ENCODE assay signal across 9 mouse cellular contexts in genomic region chr19:44582638-44583309, GRCm38 (mm10). TPM values are rescaled to one million over a fixed set of nuclear protein-coding genes. Genes with fewer than 3 reads are reported as not detected.
DNase-seq lines count a peak whose midpoint lies in the region; ATAC-seq lines count a peak whose summit lies in the region.
"Had no signal": no experiment of that assay in that cellular context is flagged by ENCODE, and none has a peak within 500 bp of the region (broad histone marks: within the 10 kb centered on the region; RNA-seq: fewer than 3 reads in every experiment).

No protein-coding gene starts in this region.

- H3K9ac ChIP-seq in forebrain, embryonic 15.5 days (replicated peaks) = no peak overlapping the region

- no peaks in the 10 kb centered on the region for H3K4me1 ChIP-seq in forebrain, embryonic 15.5 days

- H3K4me3 ChIP-seq in forebrain, embryonic 15.5 days = no peak overlapping the region
- H3K4me3 ChIP-seq: megakaryocyte, embryonic 14.5 days had no signal

- ATAC-seq in forebrain, embryonic 15.5 days (replicated peaks) = peak; percentile 89
- ATAC-seq in neutrophil, adult 5-6 weeks (ENCODE audit: extremely low read depth, insufficient number of reproducible peaks, low FRiP score, poor library complexity, severe bottlenecking) = peak; percentile 83

- no peaks in the 10 kb centered on the region for H3K9me3 ChIP-seq in forebrain, embryonic 15.5 days
- H3K9me3 ChIP-seq: megakaryocyte, embryonic 14.5 days had no signal

- DNase-seq in ES-CJ7 (ENCODE audit: low read depth, low spot score) = peak; percentile 86
- DNase-seq in cerebellum, adult 11 months = peak; percentile 81
- DNase-seq in heart, postnatal 36 days = peak; percentile 90 to 95
- DNase-seq in layer of hippocampus, adult 18-20 months (ENCODE audit: low spot score in 2 of 2) = peak; percentile 85 to 95
- peak; percentile 82 to 87 for DNase-seq in lung, adult 18-20 months
- peak; percentile 72 for DNase-seq in testis, postnatal 14 days (ENCODE audit: low spot score)

- no peak overlapping the region for H3K4me2 ChIP-seq in forebrain, embryonic 15.5 days (replicated peaks)

- intact Hi-C loops in heart, postnatal 36 days (cut with DNase I) = loop anchor here (1.0 to 10.0 kb wide), 3 partner anchors 172 to 452 kb away; no protein-coding TSS in a partner anchor

- no peaks in the 10 kb centered on the region for H3K36me3 ChIP-seq in forebrain, embryonic 15.5 days

- 34% methylated on average over 9 of the region's 9 CpGs for WGBS in forebrain, embryonic 15.5 days

- H3K27ac ChIP-seq in forebrain, embryonic 15.5 days (replicated peaks) = no peak overlapping the region

- no peaks in the 10 kb centered on the region; the same call in 1 of the 2 replicates for H3K27me3 ChIP-seq in forebrain, embryonic 15.5 days

RNA-seq across cellular contexts. Expression of gene Hif1an, which starts 20.1 kb away (rescaled TPM):
- 30.6 and 31.1 TPM in 2 replicates for polyA plus RNA-seq in forebrain, embryonic 15.5 days (2015; fragmentation: Nextera tagmentation; extraction: Ambion mirVana)
- total RNA-seq in heart, postnatal 36 days (2021) = 10 to 100 TPM; 54.3 to 59.0 TPM
- total RNA-seq in layer of hippocampus, adult 18-20 months (2021) = 10 to 100 TPM; 30.3 to 34.3 TPM
- 24.9 and 29.6 TPM in 2 replicates for total RNA-seq in neutrophil, adult 5-6 weeks (2017)

RNA-seq across cellular contexts. Expression of gene Ndufb8, which starts 27.5 kb away (rescaled TPM):
- polyA plus RNA-seq in forebrain, embryonic 15.5 days (2015; fragmentation: Nextera tagmentation; extraction: Ambion mirVana) = 428 and 451 TPM in 2 replicates
- 1,000 to 10,000 TPM; 2,008 to 2,098 TPM for total RNA-seq in heart, postnatal 36 days (2021)
- 100 to 1,000 TPM; 379 to 385 TPM for total RNA-seq in layer of hippocampus, adult 18-20 months (2021)
- 71.2 and 115 TPM in 2 replicates for total RNA-seq in neutrophil, adult 5-6 weeks (2017)

RNA-seq across cellular contexts. Expression of gene Gm20538, which starts 30.1 kb away (rescaled TPM):
- polyA plus RNA-seq in forebrain, embryonic 15.5 days (2015; fragmentation: Nextera tagmentation; extraction: Ambion mirVana) = not detected in 2 replicates
- total RNA-seq in heart, postnatal 36 days (2021) = not detected
- total RNA-seq in layer of hippocampus, adult 18-20 months (2021) = not detected
- 7.1 and 11.0 TPM in 2 replicates for total RNA-seq in neutrophil, adult 5-6 weeks (2017)

RNA-seq across cellular contexts. Expression of gene Sec31b, which starts 37.1 kb away (rescaled TPM):
- 0.08 and 0.09 TPM in 2 replicates for polyA plus RNA-seq in forebrain, embryonic 15.5 days (2015; fragmentation: Nextera tagmentation; extraction: Ambion mirVana)
- 1 to 10 TPM; 7.6 to 8.5 TPM for total RNA-seq in heart, postnatal 36 days (2021)
- under 1 TPM; 0.27 to 0.28 TPM for total RNA-seq in layer of hippocampus, adult 18-20 months (2021)
- total RNA-seq in neutrophil, adult 5-6 weeks (2017) = 1.8 and 2.1 TPM in 2 replicates

Comparison
In these comparisons a context has a peak if more than half of its experiments do, and no peak if none do; other contexts are left out.
1. RNA of gene Ndufb8, which starts 27.5 kb away (total RNA-seq): 2,008 to 2,098 TPM in heart, postnatal 36 days; 379 to 385 TPM in layer of hippocampus, adult 18-20 months and 71.2 to 115 TPM in neutrophil, adult 5-6 weeks; every median in the first group is over 4 times any median in the second.
2. Peak in every context shown above with its lines, with median percentiles within 50 percentile points of each other: DNase-seq.